Mouse (Mus musculus): Measurements from ENCODE around the gene Tns4. TPM values are rescaled to one million over a fixed set of nuclear protein-coding genes. Genes with fewer than 3 reads are reported as not detected.
A peak's percentile ranks its signal among the peaks of the same experiment; 100 is the strongest.

The Tns4 gene
- polyA plus RNA-seq, 1 experiment from 2014 or later, result 0.29 TPM

DNA sequence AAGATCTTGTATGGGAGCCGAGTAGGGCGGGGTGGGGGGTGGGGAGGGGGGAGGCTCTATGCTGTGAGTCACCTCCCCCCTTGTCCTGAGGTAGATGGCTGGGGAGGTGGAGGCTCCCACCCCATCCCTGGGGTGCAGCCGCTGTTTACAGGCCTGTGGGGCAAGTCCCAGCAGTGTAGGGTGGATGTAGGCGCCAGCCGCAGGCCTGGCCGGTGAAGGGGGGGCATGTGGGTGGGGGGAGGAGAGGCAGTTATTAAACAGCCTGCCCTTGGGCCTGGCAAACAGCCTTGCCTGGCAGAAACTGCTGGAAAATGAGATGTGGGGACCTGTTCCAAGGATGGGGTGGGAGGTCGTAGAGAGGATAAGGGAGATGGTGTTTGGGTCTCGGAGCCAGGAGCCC lies 7.0 kb downstream of the Tns4 start:
- Histone ChIP-seq H3K27me3 (no peaks in the 10 kb centered on the region), H3K27ac (no peak overlapping the region), H3K4me2 (no peak overlapping the region), H3K4me1 (no peaks in the 10 kb centered on the region), H3K9ac (no peak overlapping the region), H3K36me3 (replicated peaks) (no peaks in the 10 kb centered on the region), H3K4me3 (replicated peaks) (no peak overlapping the region), H3K9me3 (no peaks in the 10 kb centered on the region)
- ATAC-seq (ENCODE audit: low FRiP score), result no peak
- WGBS, result 73% methylated on average over 8 of the region's 8 CpGs

DNA sequence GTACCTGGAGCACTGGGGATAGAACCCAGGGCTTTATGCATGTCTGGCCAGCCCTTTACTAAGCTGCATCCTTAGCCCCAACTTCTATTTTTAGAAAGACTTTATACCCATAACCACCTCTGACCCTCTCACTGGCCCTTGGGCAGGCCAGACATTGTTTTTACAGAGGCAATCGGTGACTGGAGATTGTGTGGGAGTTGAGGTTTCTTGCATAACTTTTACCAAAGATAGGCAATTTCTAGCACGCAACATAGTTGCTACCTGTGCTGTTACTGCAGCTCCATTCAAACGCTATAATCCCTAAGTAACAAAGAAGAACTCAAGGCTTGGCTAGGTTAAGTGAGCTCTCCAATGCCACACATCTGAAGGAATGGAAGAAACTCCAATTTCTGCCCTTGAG lies 7.5 kb downstream of the Tns4 start:
- H3K9ac ChIP-seq, result no peak overlapping the region
- no peaks in the 10 kb centered on the region for H3K27me3 ChIP-seq
- H3K4me1 ChIP-seq, result no peaks in the 10 kb centered on the region
- H3K4me2 ChIP-seq, result no peak overlapping the region
- no peaks in the 10 kb centered on the region for H3K36me3 ChIP-seq (replicated peaks)
- H3K27ac ChIP-seq, result no peak overlapping the region
- no peak overlapping the region for H3K4me3 ChIP-seq (replicated peaks)
- WGBS, result 84% methylated on average over 3 of the region's 3 CpGs
- H3K9me3 ChIP-seq, result no peaks in the 10 kb centered on the region
- ATAC-seq (ENCODE audit: low FRiP score), result no peak

DNA sequence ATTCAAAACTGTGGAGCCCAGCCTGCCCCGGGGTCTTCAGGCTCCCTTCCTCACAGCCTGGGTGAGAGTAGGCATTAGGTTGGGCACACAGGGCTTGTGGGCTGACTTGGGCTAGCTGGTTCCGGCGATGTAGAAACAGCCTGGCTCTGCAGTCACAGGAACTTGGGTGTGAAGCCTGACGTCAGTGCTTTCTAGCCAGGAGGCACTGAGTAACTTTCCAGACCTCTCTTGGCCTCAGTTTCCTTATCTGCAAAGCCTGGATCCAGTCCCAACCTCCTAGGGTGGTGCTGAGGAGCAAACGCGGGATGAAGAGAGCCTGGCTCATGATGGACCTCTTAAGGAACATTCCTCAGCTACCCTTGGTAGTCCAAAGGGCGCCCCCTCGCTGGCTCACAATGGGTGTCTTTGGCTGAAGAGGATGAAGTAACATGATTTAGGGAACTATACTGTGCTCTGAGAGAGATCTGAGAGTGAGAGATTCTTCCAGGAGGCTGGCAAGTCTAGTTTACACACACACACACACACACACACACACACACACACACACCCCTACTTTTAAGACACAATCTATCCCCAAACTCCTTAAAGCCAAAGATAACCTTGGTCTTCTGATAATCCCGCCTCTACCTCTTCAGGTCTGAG lies 8.1 kb downstream of the Tns4 start:
- Histone ChIP-seq H3K9me3 (no peaks in the 10 kb centered on the region), H3K4me1 (no peaks in the 10 kb centered on the region), H3K4me3 (replicated peaks) (no peak overlapping the region), H3K9ac (no peak overlapping the region), H3K27ac (no peak overlapping the region), H3K27me3 (no peaks in the 10 kb centered on the region), H3K36me3 (replicated peaks) (no peaks in the 10 kb centered on the region), H3K4me2 (no peak overlapping the region)
- WGBS, result 88% methylated on average over 9 of the region's 9 CpGs
- no peak for ATAC-seq (ENCODE audit: low FRiP score)

DNA sequence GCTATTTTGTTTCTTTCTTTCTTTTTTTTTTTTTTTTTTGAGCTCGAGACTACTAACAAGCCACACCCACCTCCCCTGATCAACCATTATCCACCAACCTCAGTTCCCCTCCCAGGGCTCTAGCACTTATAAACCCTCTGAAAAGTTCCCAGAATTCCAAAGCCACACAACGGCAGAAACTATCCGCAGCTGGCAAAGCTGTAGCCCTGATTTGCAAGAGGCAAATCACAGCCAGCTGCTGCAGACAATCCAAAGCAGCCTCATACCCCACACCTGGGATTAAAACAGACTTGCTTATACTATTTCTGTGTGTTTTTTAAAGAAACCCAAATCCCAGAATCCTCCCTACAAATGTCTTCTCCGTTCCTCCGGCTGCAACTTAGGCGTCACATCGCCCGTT lies 11.2 kb downstream of the Tns4 start:
- 0 out of 2 replicates have a peak, but pooled peaks cover 5% of the 10 kb centered on the region for H3K4me1 ChIP-seq
- ATAC-seq (ENCODE audit: low FRiP score), result no peak
- no peaks in the 10 kb centered on the region for H3K36me3 ChIP-seq (replicated peaks)
- no peak overlapping the region for H3K4me2 ChIP-seq
- no peak overlapping the region for H3K4me3 ChIP-seq (replicated peaks)
- H3K9ac ChIP-seq, result no peak overlapping the region
- no peaks in the 10 kb centered on the region for H3K27me3 ChIP-seq
- no peak overlapping the region for H3K27ac ChIP-seq
- 82% methylated on average over 8 of the region's 8 CpGs for WGBS
- H3K9me3 ChIP-seq, result no peaks in the 10 kb centered on the region

DNA sequence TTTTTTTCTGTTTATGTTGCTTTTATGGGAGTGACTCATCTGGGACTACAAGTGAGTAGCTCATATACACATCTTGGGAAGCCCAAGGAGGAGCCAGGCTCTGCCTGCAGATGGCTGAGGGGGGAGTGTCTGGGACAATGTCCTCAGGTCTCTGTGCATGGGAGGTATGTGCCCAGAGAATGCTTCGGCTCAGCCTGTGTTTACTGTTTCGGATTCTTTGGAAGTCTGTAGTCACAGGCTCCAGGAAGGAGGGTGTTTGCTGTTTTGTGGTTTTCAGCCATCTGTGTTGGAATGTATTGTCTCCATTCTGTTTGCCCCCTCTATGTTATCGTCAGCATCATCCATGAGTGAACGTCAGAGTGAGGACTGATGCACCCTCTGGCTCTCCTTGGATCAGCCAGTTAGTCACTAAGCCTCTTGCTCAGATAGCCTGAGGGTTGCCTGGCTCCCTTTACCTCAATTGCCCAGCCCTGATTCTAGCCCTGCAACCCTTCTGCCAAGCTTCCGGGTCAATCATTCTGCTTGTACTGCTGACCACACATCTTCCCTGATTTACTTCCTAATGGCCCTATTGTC lies 12.3 kb downstream of the Tns4 start:
- ATAC-seq (ENCODE audit: low FRiP score), result no peak
- H3K4me2 ChIP-seq, result no peak overlapping the region
- no peak overlapping the region for H3K9ac ChIP-seq
- H3K4me3 ChIP-seq (replicated peaks), result no peak overlapping the region
- H3K27me3 ChIP-seq, result no peaks in the 10 kb centered on the region
- H3K4me1 ChIP-seq, result peaks cover 10% of the 10 kb centered on the region
- 86% methylated on average over 5 of the region's 5 CpGs for WGBS
- no peaks in the 10 kb centered on the region for H3K9me3 ChIP-seq
- H3K36me3 ChIP-seq (replicated peaks), result no peaks in the 10 kb centered on the region
- no peak overlapping the region for H3K27ac ChIP-seq

DNA sequence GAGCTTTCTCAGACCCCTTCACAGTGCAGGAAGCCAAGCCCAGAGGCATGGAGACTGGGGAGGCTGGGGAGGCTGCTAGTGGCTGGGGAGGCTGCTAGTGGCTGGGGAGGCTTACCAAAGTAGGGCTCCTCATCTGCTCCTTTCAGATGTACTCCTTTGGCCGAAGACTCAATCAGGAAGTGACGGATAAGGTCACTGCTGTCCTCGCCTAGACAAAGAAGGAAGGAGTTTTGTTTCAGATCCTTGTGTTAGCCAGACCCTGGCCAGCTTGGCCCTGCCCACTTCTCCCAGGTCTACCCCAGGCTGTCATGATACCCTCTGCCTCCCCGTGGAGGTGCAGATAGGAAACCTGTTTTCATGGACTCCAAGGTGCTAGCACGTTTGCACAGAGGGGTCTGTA lies 15.3 kb downstream of the Tns4 start:
- H3K27ac ChIP-seq, result no peak overlapping the region

DNA sequence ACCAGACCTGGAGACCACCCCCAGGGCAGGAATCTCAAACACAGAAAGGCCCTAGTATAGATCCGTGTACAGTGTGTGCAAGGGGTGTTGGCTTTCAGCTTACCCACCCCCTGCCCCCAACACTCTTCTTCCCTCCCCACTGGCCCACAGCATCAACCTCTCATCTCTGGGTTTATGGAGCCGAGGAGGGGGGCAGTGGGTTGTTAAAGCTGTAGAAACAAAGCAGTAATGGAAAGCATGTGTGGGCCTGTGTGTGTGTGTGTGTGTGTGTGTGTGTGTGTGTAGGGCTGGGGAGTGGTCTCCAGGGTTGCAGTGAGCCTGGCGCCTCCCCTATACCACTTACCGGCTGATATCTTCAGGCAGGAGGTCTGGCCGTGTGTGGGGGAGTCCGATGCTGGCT lies 17.2 kb downstream of the Tns4 start:
- no peaks in the 10 kb centered on the region for H3K27me3 ChIP-seq
- H3K9me3 ChIP-seq, result no peaks in the 10 kb centered on the region
- H3K9ac ChIP-seq, result no peak overlapping the region
- H3K4me1 ChIP-seq, result peaks cover 14% of the 10 kb centered on the region
- 25% methylated on average over 6 of the region's 6 CpGs for WGBS
- no peaks in the 10 kb centered on the region for H3K36me3 ChIP-seq (replicated peaks)
- no peak for ATAC-seq (ENCODE audit: low FRiP score)
- no peak overlapping the region for H3K27ac ChIP-seq
- no peak overlapping the region for H3K4me3 ChIP-seq (replicated peaks)
- no peak overlapping the region for H3K4me2 ChIP-seq

More for the DNA sequence above, 15.3 kb downstream of the Tns4 start:
- Histone ChIP-seq H3K36me3 (replicated peaks) (no peaks in the 10 kb centered on the region), H3K27me3 (no peaks in the 10 kb centered on the region), H3K4me2 (no peak overlapping the region), H3K4me3 (replicated peaks) (no peak overlapping the region), H3K4me1 (peaks cover 14% of the 10 kb centered on the region), H3K9ac (no peak overlapping the region), H3K9me3 (no peaks in the 10 kb centered on the region)
- WGBS, result 54% methylated on average over 5 of the region's 5 CpGs
- no peak for ATAC-seq (ENCODE audit: low FRiP score)

DNA sequence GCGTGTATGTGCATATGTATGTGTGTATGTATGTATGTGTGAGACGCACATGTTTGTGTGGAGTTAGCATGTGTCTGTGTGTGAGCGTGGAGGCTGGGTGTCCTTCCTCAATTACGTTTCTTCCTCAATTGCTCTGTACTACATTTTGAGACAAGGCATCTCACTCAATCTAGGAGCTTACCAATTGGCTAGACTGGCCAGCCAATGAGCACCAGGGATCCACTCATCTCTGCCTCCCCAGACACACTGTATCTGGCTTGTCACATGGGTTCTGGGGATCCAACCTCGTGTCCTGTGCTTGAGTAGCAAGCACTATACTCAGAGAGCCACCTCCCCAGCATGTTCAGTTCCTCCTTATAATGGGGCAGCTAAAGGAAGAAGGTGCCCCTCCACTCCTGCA lies 20.7 kb downstream of the Tns4 start:
- WGBS, result 89% methylated on average over 5 of the region's 5 CpGs
- H3K27ac ChIP-seq, result no peak overlapping the region
- H3K27me3 ChIP-seq, result no peaks in the 10 kb centered on the region
- no peak for ATAC-seq (ENCODE audit: low FRiP score)
- H3K4me1 ChIP-seq, result peaks cover 13% of the 10 kb centered on the region
- no peaks in the 10 kb centered on the region for H3K36me3 ChIP-seq (replicated peaks)
- H3K9ac ChIP-seq, result no peak overlapping the region
- H3K4me2 ChIP-seq, result no peak overlapping the region
- H3K4me3 ChIP-seq (replicated peaks), result no peak overlapping the region
- H3K9me3 ChIP-seq, result no peaks in the 10 kb centered on the region

DNA sequence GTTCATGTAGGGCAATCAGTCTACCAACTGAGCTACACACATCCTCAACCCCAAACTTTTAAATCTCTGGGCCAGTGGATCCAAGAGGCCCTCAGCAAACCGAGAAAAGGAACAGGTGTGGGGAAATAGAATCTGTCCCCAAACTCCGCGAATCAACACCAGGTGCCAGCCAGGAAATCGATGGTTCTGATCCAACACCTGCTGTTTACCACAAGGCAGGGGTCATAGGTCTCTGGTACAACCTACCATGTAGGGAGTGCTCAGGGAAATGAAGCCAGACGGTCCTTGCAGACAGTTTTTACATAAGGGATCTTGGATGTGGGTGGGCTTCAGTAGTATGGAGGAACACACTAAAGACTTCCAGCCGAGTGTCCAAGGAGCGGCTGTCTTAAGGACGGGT lies 21.5 kb downstream of the Tns4 start:
- peaks cover 17% of the 10 kb centered on the region for H3K4me1 ChIP-seq
- WGBS, result 88% methylated on average over 8 of the region's 8 CpGs
- ATAC-seq (ENCODE audit: low FRiP score), result no peak

DNA sequence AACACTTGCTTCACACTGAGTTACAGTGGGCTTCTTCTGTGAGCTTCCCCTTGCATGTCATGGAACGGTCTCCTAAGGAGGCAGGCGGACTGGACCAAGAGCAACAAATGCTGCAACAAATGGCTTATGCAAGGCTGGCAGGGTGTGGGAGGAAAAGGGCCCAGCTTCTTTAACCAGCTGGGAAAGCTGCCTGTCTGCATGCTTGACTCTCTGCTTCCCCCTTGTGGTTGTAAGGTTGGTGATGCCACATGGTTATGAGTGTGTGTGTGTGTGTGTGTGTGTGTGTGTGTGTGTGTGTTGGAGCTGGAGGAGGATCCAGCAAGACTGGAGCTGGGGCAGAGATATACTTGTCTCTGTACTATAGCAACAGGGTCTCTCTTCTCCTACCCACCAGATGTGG lies 23.1 kb downstream of the Tns4 start:
- H3K27ac ChIP-seq, result no peak overlapping the region
- H3K9me3 ChIP-seq, result no peaks in the 10 kb centered on the region
- H3K9ac ChIP-seq, result no peak overlapping the region
- H3K36me3 ChIP-seq (replicated peaks), result no peaks in the 10 kb centered on the region
- H3K4me1 ChIP-seq, result peaks cover 8% of the 10 kb centered on the region
- ATAC-seq (ENCODE audit: low FRiP score), result 0 out of 2 replicates have a peak, but pooled peaks have one; percentile 39
- H3K4me3 ChIP-seq (replicated peaks), result no peak overlapping the region
- H3K27me3 ChIP-seq, result no peaks in the 10 kb centered on the region
- 21% methylated on average over 2 of the region's 2 CpGs for WGBS
- H3K4me2 ChIP-seq, result no peak overlapping the region

More for the DNA sequence above, 21.5 kb downstream of the Tns4 start:
- H3K9ac ChIP-seq, result no peak overlapping the region
- H3K27ac ChIP-seq, result no peak overlapping the region
- H3K27me3 ChIP-seq, result no peaks in the 10 kb centered on the region
- no peak overlapping the region for H3K4me2 ChIP-seq
- no peaks in the 10 kb centered on the region for H3K36me3 ChIP-seq (replicated peaks)
- no peak overlapping the region for H3K4me3 ChIP-seq (replicated peaks)
- no peaks in the 10 kb centered on the region for H3K9me3 ChIP-seq

DNA sequence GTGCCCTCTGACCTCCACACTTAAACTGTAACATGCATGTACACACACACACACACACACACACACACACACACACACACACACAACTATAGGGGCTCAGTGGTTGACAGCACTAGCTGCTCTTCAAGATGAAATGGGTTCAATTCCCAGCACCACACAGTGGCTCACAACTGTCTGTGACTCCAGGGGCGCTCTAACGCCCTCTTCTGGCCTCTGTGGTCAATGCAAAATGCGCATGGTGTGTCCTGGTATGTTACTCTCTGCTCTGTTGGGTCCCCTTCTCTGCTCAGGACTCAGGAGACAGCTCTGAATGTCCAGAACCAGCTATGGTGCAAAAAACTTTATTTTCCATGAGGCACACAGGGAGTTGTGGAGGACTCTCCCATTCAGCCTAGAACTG lies 23.8 kb downstream of the Tns4 start:
- Histone ChIP-seq H3K9ac (no peak overlapping the region), H3K9me3 (no peaks in the 10 kb centered on the region), H3K27me3 (no peaks in the 10 kb centered on the region), H3K27ac (no peak overlapping the region), H3K4me3 (replicated peaks) (no peak overlapping the region), H3K4me1 (peaks cover 8% of the 10 kb centered on the region), H3K4me2 (no peak overlapping the region), H3K36me3 (replicated peaks) (no peaks in the 10 kb centered on the region)
- WGBS, result 75% methylated on average over 3 of the region's 3 CpGs
- ATAC-seq (ENCODE audit: low FRiP score), result no peak

DNA sequence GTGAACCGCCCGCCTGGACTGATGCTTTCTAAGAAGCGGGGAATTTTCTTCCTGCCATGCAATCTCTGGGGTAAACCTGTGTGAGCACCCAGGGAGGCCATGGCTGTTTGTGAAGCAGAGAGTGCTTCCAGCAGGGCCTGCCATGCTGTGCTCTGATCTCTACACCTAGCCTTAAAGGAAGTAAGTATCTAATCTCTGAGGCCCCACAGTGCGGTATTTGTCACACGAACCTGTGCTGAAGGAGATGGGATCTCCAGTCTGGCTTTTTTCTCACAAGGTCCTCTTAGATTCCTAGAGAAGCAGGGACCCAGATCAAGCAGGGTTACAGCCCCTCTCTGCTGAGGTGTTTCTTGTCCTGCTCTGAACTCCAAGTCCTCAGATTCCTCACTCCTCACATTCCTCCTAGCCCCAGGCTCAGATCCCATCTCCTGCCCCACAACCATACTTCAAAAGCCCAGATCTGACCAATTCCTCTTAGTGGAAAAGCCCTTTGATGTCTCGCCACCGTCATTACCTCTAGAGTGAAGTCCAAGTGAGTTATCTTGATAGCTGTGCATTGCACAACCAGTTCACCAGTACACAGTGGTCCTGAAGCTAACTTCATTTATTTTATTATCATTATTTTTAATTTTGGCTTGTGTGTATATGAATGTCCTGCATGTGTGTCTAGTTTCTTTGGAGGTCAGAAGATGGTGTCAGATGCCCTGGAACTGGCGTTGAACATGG lies 25.5 kb downstream of the Tns4 start:
- ATAC-seq (ENCODE audit: low FRiP score), result no peak
- H3K27me3 ChIP-seq, result no peaks in the 10 kb centered on the region
- no peaks in the 10 kb centered on the region for H3K9me3 ChIP-seq
- no peaks in the 10 kb centered on the region for H3K36me3 ChIP-seq (replicated peaks)
- 37% methylated on average over 8 of the region's 8 CpGs for WGBS
- H3K4me1 ChIP-seq, result peaks cover 8% of the 10 kb centered on the region
- H3K4me3 ChIP-seq (replicated peaks), result no peak overlapping the region
- no peak overlapping the region for H3K9ac ChIP-seq
- H3K27ac ChIP-seq, result no peak overlapping the region
- H3K4me2 ChIP-seq, result no peak overlapping the region

DNA sequence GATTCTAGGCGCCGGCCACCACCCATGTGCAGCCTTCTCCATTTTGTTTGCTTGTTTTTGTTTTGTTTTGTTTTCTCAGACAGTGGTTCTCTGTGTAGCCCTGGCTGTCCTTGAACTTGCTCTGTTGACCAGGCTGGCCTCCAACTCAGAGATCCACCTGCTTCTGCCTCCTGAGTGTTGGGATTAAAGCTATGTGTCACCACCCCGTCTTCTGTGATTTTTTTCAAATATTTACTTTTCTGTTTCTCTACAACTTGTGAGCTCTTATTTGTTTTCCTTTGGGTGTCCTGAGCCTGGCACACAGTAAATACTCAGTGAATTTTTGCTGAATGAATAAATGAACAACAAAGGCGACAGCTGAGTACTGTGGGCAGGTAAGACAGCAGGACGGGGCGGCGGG lies 26.4 kb downstream of the Tns4 start:
- no peak overlapping the region for H3K4me2 ChIP-seq
- H3K4me1 ChIP-seq, result peaks cover 8% of the 10 kb centered on the region
- ATAC-seq (ENCODE audit: low FRiP score), result no peak
- WGBS, result 89% methylated on average over 7 of the region's 7 CpGs
- H3K27me3 ChIP-seq, result no peaks in the 10 kb centered on the region
- no peak overlapping the region for H3K9ac ChIP-seq
- no peak overlapping the region for H3K4me3 ChIP-seq (replicated peaks)
- no peaks in the 10 kb centered on the region for H3K36me3 ChIP-seq (replicated peaks)
- no peaks in the 10 kb centered on the region for H3K9me3 ChIP-seq
- no peak overlapping the region for H3K27ac ChIP-seq

Data from forebrain, embryonic 12.5 days (tissue).